Mouse (Mus musculus): ENCODE data around the gene Krtap3-3. TPM values are rescaled to one million over a fixed set of nuclear protein-coding genes. Genes with fewer than 3 reads are reported as not detected.

Gene Krtap3-3
- polyA plus RNA-seq, 1 experiment from 2014 or later = not detected

- Histone ChIP-seq H3K36me3 (ENCODE audit: control insufficient read depth, insufficient read depth, low read length) (no peaks in the 10 kb centered on the region), H3K27me3 (ENCODE audit: control insufficient read depth, insufficient read depth, low read length) (no peaks in the 10 kb centered on the region), H3K4me2 (ENCODE audit: low read depth) (no peak within 1 kb of the TSS), H3K27ac (ENCODE audit: low read depth, low read length) (no peak within 1 kb of the TSS), H3K9ac (ENCODE audit: low read length) (no peak within 1 kb of the TSS), H3K4me3 (ENCODE audit: low read depth, low read length) (no peak within 1 kb of the TSS), H3K4me1 (ENCODE audit: control insufficient read depth, insufficient read depth, low read length) (no peaks in the 10 kb centered on the region), H3K9me3 (ENCODE audit: control insufficient read depth, low read length) (no peaks in the 10 kb centered on the region)
- ATAC-seq (ENCODE audit: insufficient read depth, low FRiP score, low TSS enrichment) (no peak), DNase-seq (ENCODE audit: low spot score) (no peak)
- WGBS = 81% methylated on average over 13 of the region's 13 CpGs
Measured at GRCm38 (mm10) chr11:99521288-99521860, 29.3 kb downstream of the Krtap3-3 start, which contains the start of gene Krt39. TSS of gene Krt39 (minus strand) at chr11:99521338.

DNA sequence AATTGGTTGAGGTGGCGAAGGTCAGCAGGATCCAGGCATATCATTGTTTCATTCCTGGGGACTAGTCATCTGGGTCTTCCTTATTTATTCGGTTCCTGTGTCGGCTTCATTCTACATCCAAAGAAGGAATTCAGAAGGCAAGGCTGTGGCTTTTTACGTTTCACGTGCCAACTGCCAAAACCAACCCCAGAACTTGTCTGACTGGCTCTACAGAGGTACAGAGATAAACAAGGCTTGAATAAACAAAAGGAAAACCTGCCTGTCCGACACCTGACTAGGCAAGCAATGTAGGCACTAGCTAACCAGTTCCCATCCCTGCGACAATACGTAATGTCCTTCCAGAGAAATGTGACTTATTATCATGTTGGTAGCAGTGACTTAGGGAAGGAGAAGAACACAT, 36.6 kb downstream of the Krtap3-3 start:
- DNase-seq (ENCODE audit: low spot score) (no peak), ATAC-seq (ENCODE audit: insufficient read depth, low FRiP score, low TSS enrichment) (no peak)
- H3K4me3 ChIP-seq (ENCODE audit: low read depth, low read length) = no peak overlapping the region
- H3K27ac ChIP-seq (ENCODE audit: low read depth, low read length) = no peak overlapping the region
- no peaks in the 10 kb centered on the region for H3K36me3 ChIP-seq (ENCODE audit: control insufficient read depth, insufficient read depth, low read length)
- H3K9ac ChIP-seq (ENCODE audit: low read length) = no peak overlapping the region
- H3K27me3 ChIP-seq (ENCODE audit: control insufficient read depth, insufficient read depth, low read length) = no peaks in the 10 kb centered on the region
- H3K4me1 ChIP-seq (ENCODE audit: control insufficient read depth, insufficient read depth, low read length) = no peaks in the 10 kb centered on the region
- no peaks in the 10 kb centered on the region for H3K9me3 ChIP-seq (ENCODE audit: control insufficient read depth, low read length)
- 85% methylated on average over 8 of the region's 8 CpGs for WGBS
- no peak overlapping the region for H3K4me2 ChIP-seq (ENCODE audit: low read depth)

Other genes with a start within 250 kb of the Krtap3-3 start
- 0.12 and 0.23 TPM in 2 replicates for gene Krt25, start 227.9 kb downstream of the Krtap3-3 start, polyA plus RNA-seq (2014; fragmentation: Nextera tagmentation; extraction: Ambion mirVana)
- gene Krt26, start 212.9 kb downstream of the Krtap3-3 start, polyA plus RNA-seq (2014; fragmentation: Nextera tagmentation; extraction: Ambion mirVana) = 0.12 TPM in 1 of 2 replicates, not detected in the other
- not detected in 2 replicates for gene Krt27, start 199.8 kb downstream of the Krtap3-3 start, polyA plus RNA-seq (2014; fragmentation: Nextera tagmentation; extraction: Ambion mirVana)
- 0.15 and 0.19 TPM in 2 replicates for gene Krt28, start 176.0 kb downstream of the Krtap3-3 start, polyA plus RNA-seq (2014; fragmentation: Nextera tagmentation; extraction: Ambion mirVana)
- 22.4 and 23.5 TPM in 2 replicates for gene Krt10, start 161.5 kb downstream of the Krtap3-3 start, polyA plus RNA-seq (2014; fragmentation: Nextera tagmentation; extraction: Ambion mirVana)
- gene Krt12, start 128.6 kb downstream of the Krtap3-3 start, polyA plus RNA-seq (2014; fragmentation: Nextera tagmentation; extraction: Ambion mirVana) = not detected in 2 replicates
- gene Krt20, start 112.7 kb downstream of the Krtap3-3 start, polyA plus RNA-seq (2014; fragmentation: Nextera tagmentation; extraction: Ambion mirVana) = 0.19 and 0.28 TPM in 2 replicates
- gene Krt23, start 57.7 kb downstream of the Krtap3-3 start, polyA plus RNA-seq (2014; fragmentation: Nextera tagmentation; extraction: Ambion mirVana) = not detected in 2 replicates
- not detected in 2 replicates for gene Krt39, start 29.5 kb downstream of the Krtap3-3 start, polyA plus RNA-seq (2014; fragmentation: Nextera tagmentation; extraction: Ambion mirVana)
- gene Krt40, start 7.7 kb downstream of the Krtap3-3 start, polyA plus RNA-seq (2014; fragmentation: Nextera tagmentation; extraction: Ambion mirVana) = not detected in 2 replicates
- not detected in 2 replicates for gene Krtap3-2, start 6.0 kb upstream of the Krtap3-3 start, polyA plus RNA-seq (2014; fragmentation: Nextera tagmentation; extraction: Ambion mirVana)
- not detected in 2 replicates for gene Gm11939, start 8.6 kb upstream of the Krtap3-3 start, polyA plus RNA-seq (2014; fragmentation: Nextera tagmentation; extraction: Ambion mirVana)
- not detected in 2 replicates for gene Krtap3-1, start 15.8 kb upstream of the Krtap3-3 start, polyA plus RNA-seq (2014; fragmentation: Nextera tagmentation; extraction: Ambion mirVana)
- gene Krtap1-5, start 30.2 kb upstream of the Krtap3-3 start, polyA plus RNA-seq (2014; fragmentation: Nextera tagmentation; extraction: Ambion mirVana) = not detected in 2 replicates
- gene Krtap1-4, start 32.8 kb upstream of the Krtap3-3 start, polyA plus RNA-seq (2014; fragmentation: Nextera tagmentation; extraction: Ambion mirVana) = not detected in 2 replicates
- not detected in 2 replicates for gene Krtap1-3, start 40.5 kb upstream of the Krtap3-3 start, polyA plus RNA-seq (2014; fragmentation: Nextera tagmentation; extraction: Ambion mirVana)
- gene Krtap9-3, start 47.2 kb upstream of the Krtap3-3 start, polyA plus RNA-seq (2014; fragmentation: Nextera tagmentation; extraction: Ambion mirVana) = not detected in 2 replicates
- not detected in 2 replicates for gene Gm11938, start 52.4 kb upstream of the Krtap3-3 start, polyA plus RNA-seq (2014; fragmentation: Nextera tagmentation; extraction: Ambion mirVana)
- not detected in 2 replicates for gene Gm11937, start 59.3 kb upstream of the Krtap3-3 start, polyA plus RNA-seq (2014; fragmentation: Nextera tagmentation; extraction: Ambion mirVana)
- gene Krtap2-4, start 64.0 kb upstream of the Krtap3-3 start, polyA plus RNA-seq (2014; fragmentation: Nextera tagmentation; extraction: Ambion mirVana) = not detected in 2 replicates
- gene Gm11562, start 69.6 kb upstream of the Krtap3-3 start, polyA plus RNA-seq (2014; fragmentation: Nextera tagmentation; extraction: Ambion mirVana) = not detected in 2 replicates
- gene Krtap4-1, start 77.4 kb upstream of the Krtap3-3 start, polyA plus RNA-seq (2014; fragmentation: Nextera tagmentation; extraction: Ambion mirVana) = not detected in 2 replicates
- not detected in 2 replicates for gene Krtap4-2, start 84.2 kb upstream of the Krtap3-3 start, polyA plus RNA-seq (2014; fragmentation: Nextera tagmentation; extraction: Ambion mirVana)
- gene Krtap4-7, start 93.2 kb upstream of the Krtap3-3 start, polyA plus RNA-seq (2014; fragmentation: Nextera tagmentation; extraction: Ambion mirVana) = not detected in 2 replicates
- not detected in 2 replicates for gene Gm11555, start 99.4 kb upstream of the Krtap3-3 start, polyA plus RNA-seq (2014; fragmentation: Nextera tagmentation; extraction: Ambion mirVana)
- gene Gm11563, start 108.1 kb upstream of the Krtap3-3 start, polyA plus RNA-seq (2014; fragmentation: Nextera tagmentation; extraction: Ambion mirVana) = not detected in 2 replicates
- gene Krtap4-6, start 115.1 kb upstream of the Krtap3-3 start, polyA plus RNA-seq (2014; fragmentation: Nextera tagmentation; extraction: Ambion mirVana) = not detected in 2 replicates
- gene Gm14190, start 139.9 kb upstream of the Krtap3-3 start, polyA plus RNA-seq (2014; fragmentation: Nextera tagmentation; extraction: Ambion mirVana) = not detected in 2 replicates
- gene Gm14180, start 183.4 kb upstream of the Krtap3-3 start, polyA plus RNA-seq (2014; fragmentation: Nextera tagmentation; extraction: Ambion mirVana) = not detected in 2 replicates
- not detected in 2 replicates for gene Gm11595, start 222.0 kb upstream of the Krtap3-3 start, polyA plus RNA-seq (2014; fragmentation: Nextera tagmentation; extraction: Ambion mirVana)
- gene Krtap4-8, start 229.8 kb upstream of the Krtap3-3 start, polyA plus RNA-seq (2014; fragmentation: Nextera tagmentation; extraction: Ambion mirVana) = not detected in 2 replicates
- gene Krtap4-9, start 234.3 kb upstream of the Krtap3-3 start, polyA plus RNA-seq (2014; fragmentation: Nextera tagmentation; extraction: Ambion mirVana) = not detected in 2 replicates
- gene Gm11596, start 242.6 kb upstream of the Krtap3-3 start, polyA plus RNA-seq (2014; fragmentation: Nextera tagmentation; extraction: Ambion mirVana) = not detected in 2 replicates
- not detected in 2 replicates for gene Gm11569, start 248.1 kb upstream of the Krtap3-3 start, polyA plus RNA-seq (2014; fragmentation: Nextera tagmentation; extraction: Ambion mirVana)

Measured in neural tube, embryonic 11.5 days (tissue).